Mouse (Mus musculus): ENCODE data around the gene Elavl2. TPM values are rescaled to one million over a fixed set of nuclear protein-coding genes. Genes with fewer than 3 reads are reported as not detected.
A peak's percentile ranks its signal among the peaks of the same experiment; 100 is the strongest.

Elavl2 gene
- 0.58 and 1.1 TPM in 2 replicates for polyA plus RNA-seq (2012; rRNA removed)

DNA sequence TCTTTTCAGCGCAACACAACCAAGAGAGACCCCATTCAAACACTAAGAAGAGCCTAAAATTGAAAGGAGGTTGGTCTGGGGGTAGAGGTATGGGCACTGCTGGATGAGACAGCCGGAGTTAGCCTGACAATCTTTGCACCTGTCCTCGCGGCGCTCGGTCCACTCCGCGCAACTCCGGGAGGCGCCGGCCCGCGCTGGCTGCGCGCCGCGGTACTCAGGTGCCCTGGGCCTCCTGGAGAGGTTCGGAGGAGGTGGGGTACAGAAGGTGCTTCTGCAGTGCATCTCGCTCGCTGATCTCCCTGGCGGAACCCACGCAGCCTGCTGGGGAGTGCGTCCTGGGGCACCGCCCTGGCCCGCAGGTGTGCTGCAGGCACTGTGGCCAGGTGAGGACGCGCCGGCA, at the start of gene Elavl2:
Gene Elavl2 (minus strand): TSS at position 363 of the 400 bp plus-strand sequence.
- no peak for DNase-seq (ENCODE audit: low spot score)

DNA sequence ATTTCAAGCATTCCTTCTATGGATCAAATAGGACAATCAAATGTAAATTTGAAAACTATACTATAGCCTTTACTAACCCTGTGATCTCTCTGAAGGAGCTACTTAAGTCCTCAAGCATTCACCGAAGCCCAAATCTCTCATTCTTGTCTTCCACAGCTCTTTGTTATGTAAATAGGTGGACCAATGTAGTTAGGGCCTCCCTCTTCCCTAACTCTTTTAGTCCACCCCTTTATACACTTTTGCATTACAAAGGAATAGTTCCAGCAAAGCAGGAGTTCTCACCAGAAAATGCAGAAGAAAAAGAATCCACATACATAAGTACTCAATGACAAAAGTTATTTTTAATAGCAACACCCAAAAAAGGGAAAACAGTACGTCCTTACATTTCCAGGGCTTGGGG, 47.3 kb upstream of the Elavl2 start:
- no peak for DNase-seq (ENCODE audit: low spot score)

DNA sequence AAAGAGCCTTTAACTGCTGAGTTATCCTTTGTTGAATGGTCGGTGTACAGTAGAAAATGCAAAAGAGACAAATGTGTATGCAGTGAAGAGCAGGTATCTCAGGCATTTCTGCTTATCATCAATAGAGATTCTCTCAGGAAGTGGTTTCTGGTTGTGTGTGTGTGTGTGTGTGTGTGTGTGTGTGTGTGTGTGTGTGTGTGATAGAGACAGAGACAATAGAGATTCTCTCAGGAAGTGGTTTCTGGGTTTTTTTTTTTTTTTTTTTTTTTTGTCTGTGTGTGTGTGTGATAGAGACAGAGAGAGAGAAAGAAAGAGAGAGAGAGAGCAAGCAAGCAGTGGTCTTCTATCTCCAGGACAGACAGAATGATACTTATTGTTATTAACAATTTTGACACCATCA, 15.0 kb upstream of the Elavl2 start:
- DNase-seq (ENCODE audit: low spot score) = no peak

DNA sequence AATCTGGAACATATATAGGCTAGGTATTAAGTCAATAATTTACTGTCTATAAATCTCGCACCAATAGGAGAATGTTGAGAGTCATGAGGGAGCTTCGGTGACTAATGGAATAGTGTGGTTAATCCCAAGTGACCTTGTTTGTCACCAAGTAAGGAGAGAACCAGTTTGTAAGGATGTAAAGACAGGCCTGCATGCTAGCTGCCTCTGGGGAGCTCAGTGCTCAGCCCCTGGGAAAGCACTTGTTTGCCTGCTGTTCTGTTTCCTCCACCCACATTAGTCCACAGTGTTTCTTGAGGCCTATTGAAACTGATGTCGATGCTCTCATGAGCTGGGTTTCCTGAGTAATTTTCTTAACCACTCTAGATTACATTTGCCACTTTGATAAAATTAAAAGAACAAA, 4.5 kb upstream of the Elavl2 start:
- DNase-seq (ENCODE audit: low spot score) = no peak

DNA sequence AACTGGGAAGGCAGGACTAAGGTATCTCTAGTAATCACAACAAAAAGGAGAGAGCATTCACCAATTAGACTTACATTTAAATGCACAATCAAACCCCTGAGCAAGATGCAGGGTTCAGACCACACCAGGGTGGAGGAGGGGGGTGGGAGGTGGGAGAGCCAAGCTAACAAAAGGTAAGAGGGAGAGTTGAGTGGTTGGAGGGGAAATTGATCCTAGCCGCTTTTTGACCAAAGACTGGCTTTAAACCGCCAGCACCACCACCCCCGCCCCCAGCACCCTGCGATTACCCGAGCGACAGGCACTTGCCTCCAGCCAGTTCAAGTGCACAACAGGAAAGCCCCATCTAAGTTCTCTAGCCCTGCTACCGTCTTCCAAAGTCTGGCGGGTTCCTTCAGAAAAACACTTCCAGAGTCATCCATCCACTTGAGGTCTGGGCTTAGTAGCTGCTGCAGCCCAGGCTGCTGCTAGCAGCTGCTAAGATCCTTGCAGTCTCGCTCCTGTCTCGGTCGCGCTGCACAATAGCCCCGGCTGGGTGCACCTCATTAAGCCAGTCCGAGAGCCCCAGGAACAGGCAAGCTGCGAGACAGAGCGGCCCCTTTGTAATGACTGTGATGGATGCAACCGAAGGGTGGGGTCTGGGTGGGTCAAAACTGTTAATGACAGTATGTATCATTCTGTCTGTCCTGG, 932 bp downstream of the Elavl2 start:
- DNase-seq (ENCODE audit: low spot score) = no peak

DNA sequence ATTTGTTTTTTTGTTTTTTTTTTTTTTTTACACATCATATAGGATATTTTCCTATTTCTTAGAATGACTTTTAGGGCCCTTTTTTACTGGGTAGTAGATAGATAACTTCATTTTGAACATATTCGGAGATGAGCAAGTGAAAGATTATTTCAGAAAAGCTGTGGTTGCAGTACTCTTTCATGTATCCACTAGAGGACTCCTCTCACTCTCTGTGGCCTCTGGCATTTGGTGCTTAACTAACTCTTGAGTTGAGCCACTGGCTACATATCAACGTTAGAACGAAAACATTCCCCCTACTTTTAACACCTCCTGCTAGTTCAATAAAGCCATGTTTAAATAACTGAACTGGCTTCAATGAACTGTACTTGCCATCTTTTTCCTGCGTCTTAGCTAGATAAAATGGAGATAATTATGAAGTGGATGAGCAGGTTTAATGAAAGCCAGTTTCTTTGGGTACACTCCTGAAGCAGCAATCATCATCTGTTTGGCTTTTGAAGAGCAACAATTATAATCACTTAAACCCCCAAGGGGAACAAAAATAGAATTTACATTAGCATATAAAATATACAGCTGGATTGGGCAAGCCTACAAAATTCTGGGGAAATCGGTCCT, 8.5 kb downstream of the Elavl2 start:
- DNase-seq (ENCODE audit: low spot score) = no peak

DNA sequence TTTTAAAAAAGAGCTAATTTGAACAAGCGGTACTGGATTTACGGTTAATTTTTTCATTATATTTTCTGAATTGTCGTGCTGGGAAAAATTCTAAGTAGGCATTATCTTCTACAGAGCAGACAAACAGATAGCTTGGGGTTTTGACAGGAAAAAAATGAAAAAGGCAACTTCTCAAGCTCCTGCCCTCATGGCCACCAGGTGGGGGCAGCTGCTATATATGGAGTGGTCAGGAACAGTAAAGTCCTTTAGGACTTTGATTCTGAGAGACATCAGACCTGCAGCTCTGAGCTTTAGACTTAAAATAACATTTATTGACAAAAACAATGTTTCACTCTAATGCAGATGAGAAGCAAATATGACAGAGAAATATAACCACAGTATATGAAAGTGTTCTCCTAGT, 12.9 kb downstream of the Elavl2 start:
- no peak for DNase-seq (ENCODE audit: low spot score)

DNA sequence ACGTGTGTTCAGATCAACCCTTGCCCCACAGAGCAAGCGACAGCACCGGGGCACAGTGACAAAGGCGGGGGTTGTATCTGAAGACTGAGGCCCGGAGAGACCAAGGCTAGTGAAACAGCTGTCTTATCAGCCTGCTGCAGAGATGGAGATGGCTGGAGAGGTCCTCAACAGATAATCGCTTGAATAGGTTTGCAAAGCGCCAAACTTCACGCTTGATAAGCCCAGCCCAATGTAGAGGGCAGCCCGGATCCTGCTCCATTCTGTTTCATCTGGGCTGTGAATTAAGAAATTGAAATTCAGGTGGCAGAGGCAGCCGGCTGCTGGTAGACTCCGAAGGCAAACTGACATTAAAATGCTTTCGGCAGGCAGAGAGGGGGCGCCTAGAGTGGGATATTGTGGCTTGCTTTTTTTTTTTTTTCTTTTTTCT, 19.4 kb downstream of the Elavl2 start:
- no peak for DNase-seq (ENCODE audit: low spot score)

DNA sequence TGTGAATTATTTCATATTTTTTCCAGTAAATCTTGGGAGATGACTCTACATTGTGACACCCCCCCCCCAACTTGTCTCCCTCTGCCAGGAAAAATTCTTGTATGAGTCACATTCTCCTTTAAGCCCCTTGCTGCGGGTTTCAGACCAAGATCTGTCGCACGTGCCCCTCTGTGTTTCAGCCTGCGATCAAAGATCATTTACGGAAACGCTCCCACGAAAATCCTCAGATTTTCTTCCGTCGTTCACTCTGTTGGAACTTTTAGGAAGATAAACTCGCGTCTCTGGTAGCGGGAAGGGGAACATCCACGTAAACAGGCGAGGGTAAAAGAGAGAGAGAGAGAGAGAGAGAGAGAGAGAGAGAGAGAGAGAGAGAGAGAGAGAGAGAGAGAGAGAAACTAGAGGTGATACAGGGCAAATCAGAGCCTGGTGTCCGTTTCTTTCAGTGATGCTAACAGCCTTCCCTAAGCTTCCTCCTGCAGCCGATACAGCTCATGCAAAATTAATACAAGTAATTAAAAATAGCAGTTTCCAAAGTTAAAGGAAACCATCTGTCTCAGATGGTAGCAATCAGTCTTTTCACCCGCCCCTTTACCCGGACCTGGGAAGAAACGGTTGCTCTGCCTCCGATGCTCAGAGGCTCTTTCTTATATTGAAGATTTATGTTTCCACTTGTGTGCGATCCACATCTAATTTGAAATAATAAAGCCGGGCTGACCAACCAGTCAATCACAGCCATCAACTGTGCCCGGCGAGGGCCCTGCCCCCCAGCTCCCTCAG, 20.1 kb downstream of the Elavl2 start:
- DNase-seq (ENCODE audit: low spot score) = no peak

DNA sequence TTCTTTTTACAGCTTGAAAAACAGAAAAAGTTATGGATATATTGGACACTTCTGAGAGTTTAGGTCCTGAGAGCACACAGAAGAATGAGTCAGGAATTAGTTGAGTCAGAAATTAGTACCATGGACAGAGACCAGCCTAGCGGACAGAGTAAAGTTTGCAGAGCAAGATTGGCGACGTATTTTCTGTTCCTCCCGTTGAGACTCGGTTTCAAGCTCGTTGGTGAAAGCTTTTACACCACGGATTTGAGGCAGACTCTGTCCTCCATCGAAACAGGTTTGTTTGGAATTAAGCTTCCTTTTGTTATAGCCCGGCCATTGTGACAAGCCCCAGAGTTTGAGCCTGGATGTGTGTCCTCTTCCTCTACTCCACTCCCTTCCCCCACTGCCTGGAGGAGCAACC, 21.0 kb downstream of the Elavl2 start:
- DNase-seq (ENCODE audit: low spot score) = no peak

DNA sequence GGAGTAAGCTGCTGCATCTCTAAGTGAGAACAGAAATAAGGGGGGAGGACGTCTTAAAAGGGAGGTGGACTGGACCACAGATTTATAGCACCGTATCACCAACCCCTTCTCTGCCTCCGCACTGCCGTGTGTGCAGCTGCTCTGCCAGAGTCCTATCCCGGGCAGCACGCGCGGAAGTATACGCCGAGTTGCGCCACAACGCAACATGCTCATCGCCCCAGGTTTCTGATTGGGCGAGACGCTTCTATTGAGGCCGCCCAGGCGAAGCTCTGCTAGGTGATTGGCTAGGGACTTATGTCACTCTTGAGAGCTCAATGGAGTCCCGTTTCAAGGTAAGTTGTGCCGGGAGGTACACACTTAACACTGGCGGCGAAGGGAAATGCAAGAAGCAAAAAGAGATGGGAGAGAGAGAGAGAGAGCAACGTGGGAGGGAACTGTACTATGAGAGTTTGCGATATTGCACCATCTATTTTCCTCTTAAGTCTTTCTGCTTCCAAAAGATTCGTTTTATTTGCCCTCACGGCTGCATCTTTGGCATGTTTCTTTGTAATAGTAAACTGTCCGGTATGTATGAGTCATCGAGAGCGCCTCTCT, 24.2 kb downstream of the Elavl2 start:
- peak; percentile 51 for DNase-seq (ENCODE audit: low spot score)

DNA sequence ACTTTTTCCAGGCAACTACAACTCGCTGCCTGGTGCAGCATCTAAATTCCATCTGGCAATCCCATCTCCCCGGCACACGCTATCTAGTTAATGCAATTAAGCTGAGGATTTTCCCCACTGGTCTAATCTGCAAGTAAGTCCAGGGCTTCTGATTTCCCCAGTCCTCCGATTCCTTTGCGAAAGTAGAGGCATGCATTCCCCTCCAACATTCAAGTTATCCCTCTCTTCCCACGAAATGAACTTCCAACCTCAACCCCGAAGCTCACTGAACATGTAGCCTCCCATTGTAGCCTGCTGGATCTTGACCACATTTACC, 25.3 kb downstream of the Elavl2 start:
- DNase-seq (ENCODE audit: low spot score) = no peak

DNA sequence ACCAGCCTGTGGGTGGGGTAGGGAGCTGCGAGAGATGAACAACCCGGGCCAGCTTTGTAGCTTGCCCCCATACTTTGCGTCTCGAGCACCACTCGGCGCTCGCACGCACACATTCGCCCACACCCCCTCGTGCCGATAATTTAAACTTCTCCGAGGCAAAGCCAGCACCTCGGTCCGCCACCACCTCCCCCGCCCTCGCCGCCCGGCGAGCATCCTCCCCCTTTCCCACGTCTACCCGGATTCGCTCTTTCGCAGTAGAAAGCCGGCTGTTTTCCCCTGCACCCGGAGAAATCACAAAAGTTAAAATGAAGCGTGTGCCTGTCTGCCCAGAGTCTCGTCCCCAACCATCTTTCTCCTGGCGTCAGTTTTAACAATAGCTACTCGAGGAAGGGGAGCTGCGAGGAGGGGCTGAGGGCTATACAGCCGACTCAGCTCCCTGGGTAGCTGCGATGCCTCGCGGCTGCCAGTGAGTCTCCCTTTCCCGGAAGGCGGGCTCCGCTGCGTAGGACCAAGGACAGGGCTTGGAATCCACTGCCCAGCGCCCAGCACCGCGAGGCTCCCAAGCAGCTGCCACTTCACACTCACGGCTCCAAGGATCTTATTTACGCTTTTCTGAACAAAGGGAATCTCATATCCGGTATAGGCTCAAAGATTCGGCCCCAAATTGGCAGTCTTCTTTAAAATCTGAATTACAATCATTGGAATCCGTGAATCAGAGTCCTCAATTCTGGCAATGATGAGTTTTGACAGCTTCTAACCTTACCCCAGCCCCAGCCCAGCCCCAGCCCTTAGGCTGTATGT, 25.8 kb downstream of the Elavl2 start:
- DNase-seq (ENCODE audit: low spot score) = no peak

DNA sequence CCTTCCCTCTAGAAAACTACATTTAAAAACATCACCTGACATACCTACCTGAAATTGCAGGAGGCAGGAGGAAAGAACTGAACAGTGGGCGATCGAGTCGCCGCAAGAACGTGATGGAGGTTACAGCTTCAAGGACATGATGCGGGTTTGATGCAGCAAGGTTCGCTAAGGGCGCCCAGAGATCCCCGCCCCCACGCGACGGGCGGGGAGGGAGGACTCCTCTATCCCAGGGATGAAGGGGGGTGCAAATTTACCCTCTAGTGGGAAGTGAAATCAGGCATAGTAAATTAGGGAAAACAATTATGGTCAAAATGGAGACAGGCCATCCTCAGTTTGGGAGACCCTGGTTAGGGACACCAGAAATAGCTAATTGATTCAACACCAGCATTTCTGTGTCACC, 27.7 kb downstream of the Elavl2 start:
- DNase-seq (ENCODE audit: low spot score) = no peak

DNA sequence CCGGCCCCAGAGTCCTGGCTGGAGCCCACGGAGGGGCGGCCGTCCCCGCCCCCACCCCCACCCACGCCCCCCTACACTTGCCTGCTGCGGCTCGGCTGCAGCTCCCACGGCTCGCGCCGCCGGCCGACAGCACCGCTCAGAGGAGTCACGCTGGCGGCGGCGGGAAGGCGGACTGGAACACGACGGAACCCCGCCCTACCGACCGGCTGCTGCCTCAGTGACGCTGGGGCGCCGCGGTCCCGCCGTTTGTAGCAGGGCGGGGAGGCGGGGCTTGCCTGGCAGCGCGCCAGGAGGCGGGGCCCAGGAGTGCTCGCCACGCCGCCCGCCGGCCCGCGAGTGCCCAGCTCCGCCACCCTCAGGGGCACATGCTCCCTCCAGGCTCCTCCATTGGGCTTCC, 28.8 kb downstream of the Elavl2 start:
- DNase-seq (ENCODE audit: low spot score) = peak; percentile 42

DNA sequence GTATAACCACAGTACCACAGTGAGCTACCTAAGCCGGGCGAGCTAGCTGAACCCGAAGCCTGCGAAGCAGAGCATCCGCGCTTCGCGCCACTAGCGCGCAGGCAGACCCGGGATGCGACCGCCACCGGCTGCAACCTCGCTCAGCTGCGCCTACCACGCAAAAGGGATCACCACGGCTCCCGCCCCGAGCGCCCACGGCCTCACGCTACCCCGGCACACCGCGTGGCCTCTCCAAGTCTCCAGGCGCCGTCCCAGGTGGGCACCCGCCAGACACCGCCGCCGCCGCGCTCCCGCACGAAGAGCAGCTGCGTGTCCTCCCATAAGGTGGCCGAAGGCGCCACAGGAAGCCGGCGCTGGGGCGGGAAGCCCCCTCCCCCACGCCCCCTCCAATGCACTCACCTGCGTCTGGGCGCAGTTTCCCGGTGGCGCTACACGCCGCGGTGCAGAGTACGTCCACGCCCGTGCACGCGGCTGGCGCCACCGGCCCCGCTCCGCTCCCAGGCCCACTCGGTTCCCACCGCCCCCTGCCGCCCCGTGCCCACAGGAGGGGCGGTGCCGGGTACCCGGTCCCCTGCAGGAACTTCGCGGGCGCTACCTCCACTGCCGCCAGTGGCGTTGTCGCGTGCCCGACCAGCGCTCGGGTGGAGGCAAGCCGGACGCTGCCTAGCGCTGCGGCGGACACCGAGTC, 29.3 kb downstream of the Elavl2 start:
- DNase-seq (ENCODE audit: low spot score) = no peak

DNA sequence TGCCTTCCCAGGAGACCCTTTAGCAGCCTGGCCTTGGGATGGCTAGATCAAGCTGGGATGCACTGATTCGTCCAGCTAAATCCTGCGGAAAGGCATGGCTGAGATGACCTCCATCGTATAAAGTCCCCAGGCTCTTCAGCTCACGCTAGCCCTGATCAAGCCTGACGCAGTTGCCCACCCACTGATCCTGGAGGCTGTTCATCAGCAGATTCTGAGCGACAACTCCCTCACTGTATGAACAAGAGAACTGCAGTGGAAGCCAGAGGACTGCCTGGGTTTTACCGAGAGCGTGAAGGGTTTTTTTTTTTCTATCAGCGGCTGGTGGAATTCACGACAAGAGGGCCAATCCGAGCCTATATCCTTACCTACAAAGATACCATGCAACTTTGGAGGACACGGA, 35.3 kb downstream of the Elavl2 start:
- DNase-seq (ENCODE audit: low spot score) = no peak

DNA sequence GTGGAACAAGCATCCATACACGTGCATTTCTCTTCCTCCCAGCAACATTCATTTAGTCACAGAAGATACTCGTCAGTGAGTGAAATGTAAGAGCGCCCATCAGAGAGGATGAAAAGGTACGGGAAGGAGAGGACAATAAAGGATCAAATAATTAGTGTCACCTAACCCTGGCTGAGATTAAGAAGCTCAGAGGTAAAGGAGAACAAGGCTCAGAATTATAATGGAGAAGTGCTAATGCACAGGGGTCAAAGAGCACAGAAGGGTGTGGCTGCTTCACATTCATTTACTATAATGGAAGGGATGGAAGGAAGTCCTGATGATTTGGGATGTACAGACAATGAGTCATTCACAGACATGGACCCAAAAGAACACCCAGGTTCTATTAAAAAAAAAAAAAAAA, 36.6 kb downstream of the Elavl2 start:
- no peak for DNase-seq (ENCODE audit: low spot score)

DNA sequence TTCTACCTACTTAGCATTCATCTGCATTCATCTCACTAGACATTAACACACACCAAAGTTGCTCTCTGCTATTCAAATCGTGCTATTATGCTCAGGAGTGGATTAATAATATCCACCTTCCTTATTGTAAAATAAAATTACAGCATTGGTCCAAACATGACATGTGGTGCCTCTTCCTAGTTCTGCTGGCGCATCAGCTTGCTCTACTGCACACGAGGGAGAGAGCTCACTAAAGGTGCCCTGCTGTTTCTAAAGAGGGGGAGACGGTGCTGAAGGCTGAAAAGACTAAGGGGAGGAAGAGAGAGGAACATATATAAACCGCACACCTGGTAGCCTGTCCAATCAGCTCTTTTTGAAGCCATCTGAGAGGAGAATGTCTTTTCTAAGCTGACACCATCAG, 38.1 kb downstream of the Elavl2 start:
- DNase-seq (ENCODE audit: low spot score) = no peak

DNA sequence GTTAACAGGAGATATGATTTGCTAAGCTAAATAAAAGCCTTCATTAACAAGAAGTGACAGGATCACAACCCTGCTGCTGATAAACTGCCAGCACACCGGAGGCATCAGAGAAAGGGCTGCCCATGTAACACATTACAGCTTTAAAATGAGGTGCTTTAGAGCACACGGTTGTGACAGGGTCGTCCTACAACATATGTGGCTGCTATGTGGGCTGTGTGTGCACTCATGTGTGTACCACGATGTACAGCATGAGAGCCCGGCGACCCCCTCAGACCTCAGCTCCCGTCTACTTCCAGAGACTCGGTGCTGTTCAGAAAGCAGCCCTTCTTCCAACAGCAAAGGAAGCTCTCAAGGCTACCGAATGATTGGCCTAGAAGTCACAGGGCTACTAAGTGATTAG, 47.4 kb downstream of the Elavl2 start:
- DNase-seq (ENCODE audit: low spot score) = no peak

DNA sequence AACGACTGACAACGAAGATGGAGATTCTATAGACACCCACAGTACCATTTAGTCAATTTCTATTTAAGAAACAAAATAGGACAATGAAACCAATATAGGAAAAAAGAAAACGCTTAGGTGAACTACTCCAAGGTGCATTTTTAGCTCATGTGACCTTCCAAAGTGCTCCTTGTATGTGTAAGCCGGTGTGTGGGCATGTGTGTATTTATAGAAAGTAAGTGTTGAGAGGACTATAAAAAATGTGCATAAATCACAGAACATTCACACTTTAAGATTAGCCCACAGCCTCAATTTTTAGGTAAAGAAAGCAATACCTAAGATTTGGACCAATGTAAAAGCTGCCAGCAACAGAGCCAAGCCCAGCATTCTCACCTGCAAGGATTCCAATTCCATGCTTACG, 51.0 kb downstream of the Elavl2 start:
- DNase-seq (ENCODE audit: low spot score) = no peak
